Mouse (Mus musculus) brain, embryonic 14.5 days (tissue): Measurements from ENCODE around the gene Pex14.

Experiments used
- CTCF ChIP-seq: fragments of 200-500 bp; IDR thresholded peaks from 2 replicates; pipeline ENCODE4 v1.5.1; 2012; ENCODE audit warnings: inconsistent platforms, mild to moderate bottlenecking, moderate library complexity, borderline replicate concordance; ENCODE audit not compliant: insufficient read depth, insufficient read length; ENCODE audit errors: extremely low read depth
- POLR2A ChIP-seq: fragments of 200-500 bp; IDR thresholded peaks from 2 replicates; pipeline ENCODE4 v1.6.1; 2012; ENCODE audit warnings: mild to moderate bottlenecking, inconsistent platforms, borderline replicate concordance; ENCODE audit not compliant: poor library complexity, insufficient read depth, insufficient read length, severe bottlenecking; ENCODE audit errors: extremely low read depth

GRCm38 (mm10) chr4:148936111-148936510 lies 163.6 kb downstream of the Pex14 start:
- TF ChIP-seq CTCF (no peak), POLR2A (no peak)
